Mouse (Mus musculus): ENCODE results near the gene Lrrc2. TPM values are rescaled to one million over a fixed set of nuclear protein-coding genes. Genes with fewer than 3 reads are reported as not detected.

The Lrrc2 gene
- polyA plus RNA-seq, 1 experiment from 2014 or later = 2.6 TPM

- no peaks in the 10 kb centered on the region; the same call in 1 of the 2 replicates for H3K4me1 ChIP-seq
- no peaks in the 10 kb centered on the region for H3K9me3 ChIP-seq
- peak overlapping the region; percentile 37; the same call in 1 of the 2 replicates for H3K9ac ChIP-seq
- 0 out of 2 replicates have a peak overlapping the region, but pooled peaks have one; percentile 34 for H3K4me2 ChIP-seq
- no peaks in the 10 kb centered on the region for H3K36me3 ChIP-seq
- ATAC-seq (ENCODE audit: extremely low read depth, insufficient number of reproducible peaks, low FRiP score, low TSS enrichment) = no peak
- H3K27ac ChIP-seq (replicated peaks) = no peak overlapping the region
- H3K27me3 ChIP-seq (replicated peaks) = 0 out of 2 replicates have a peak, but pooled peaks cover 2% of the 10 kb centered on the region
- H3K4me3 ChIP-seq = no peak overlapping the region
- 8% methylated on average over 7 of the region's 7 CpGs for WGBS
Measured at GRCm38 (mm10) chr9:110922759-110923158, 28.6 kb upstream of the Lrrc2 start.

- WGBS = 79% methylated on average over 6 of the region's 6 CpGs
- H3K4me2 ChIP-seq = no peak overlapping the region
- no peaks in the 10 kb centered on the region for H3K36me3 ChIP-seq
Measured at GRCm38 (mm10) chr9:110931573-110931972, 19.8 kb upstream of the Lrrc2 start.

GRCm38 (mm10) chr9:110933850-110934437 is 17.4 kb upstream of the Lrrc2 start:
- Histone ChIP-seq H3K9ac (no peak overlapping the region), H3K4me3 (no peak overlapping the region), H3K4me2 (no peak overlapping the region), H3K27me3 (replicated peaks) (no peaks in the 10 kb centered on the region), H3K36me3 (no peaks in the 10 kb centered on the region), H3K9me3 (no peaks in the 10 kb centered on the region), H3K4me1 (no peaks in the 10 kb centered on the region), H3K27ac (replicated peaks) (no peak overlapping the region)
- 70% methylated on average over 12 of the region's 12 CpGs for WGBS
- ATAC-seq (ENCODE audit: extremely low read depth, insufficient number of reproducible peaks, low FRiP score, low TSS enrichment) = no peak

More at GRCm38 (mm10) chr9:110931573-110931972, 19.8 kb upstream of the Lrrc2 start:
- H3K4me3 ChIP-seq = no peak overlapping the region
- no peak overlapping the region for H3K27ac ChIP-seq (replicated peaks)
- H3K9ac ChIP-seq = no peak overlapping the region
- H3K9me3 ChIP-seq = no peaks in the 10 kb centered on the region
- no peaks in the 10 kb centered on the region; the same call in 1 of the 2 replicates for H3K4me1 ChIP-seq
- no peak for ATAC-seq (ENCODE audit: extremely low read depth, insufficient number of reproducible peaks, low FRiP score, low TSS enrichment)
- no peaks in the 10 kb centered on the region for H3K27me3 ChIP-seq (replicated peaks)

- Histone ChIP-seq H3K4me1 (no peaks in the 10 kb centered on the region), H3K27ac (replicated peaks) (no peak overlapping the region), H3K4me2 (no peak overlapping the region), H3K27me3 (replicated peaks) (no peaks in the 10 kb centered on the region), H3K9ac (no peak overlapping the region), H3K9me3 (no peaks in the 10 kb centered on the region), H3K36me3 (no peaks in the 10 kb centered on the region), H3K4me3 (no peak overlapping the region)
- no peak for ATAC-seq (ENCODE audit: extremely low read depth, insufficient number of reproducible peaks, low FRiP score, low TSS enrichment)
- 83% methylated on average over 7 of the region's 7 CpGs for WGBS
Measured at GRCm38 (mm10) chr9:110935941-110936340, 15.4 kb upstream of the Lrrc2 start.

- no peak overlapping the region for H3K4me2 ChIP-seq
- no peak overlapping the region for H3K4me3 ChIP-seq
- H3K4me1 ChIP-seq = no peaks in the 10 kb centered on the region
- no peaks in the 10 kb centered on the region for H3K36me3 ChIP-seq
- no peaks in the 10 kb centered on the region for H3K27me3 ChIP-seq (replicated peaks)
- WGBS = 63% methylated on average over 12 of the region's 12 CpGs
- ATAC-seq (ENCODE audit: extremely low read depth, insufficient number of reproducible peaks, low FRiP score, low TSS enrichment) = no peak
- no peak overlapping the region for H3K27ac ChIP-seq (replicated peaks)
- no peaks in the 10 kb centered on the region for H3K9me3 ChIP-seq
- no peak overlapping the region for H3K9ac ChIP-seq
Measured at GRCm38 (mm10) chr9:110937506-110938490, 13.5 kb upstream of the Lrrc2 start.

- ATAC-seq (ENCODE audit: extremely low read depth, insufficient number of reproducible peaks, low FRiP score, low TSS enrichment) = no peak
Measured at GRCm38 (mm10) chr9:110944265-110944664, 7.1 kb upstream of the Lrrc2 start.

GRCm38 (mm10) chr9:110945343-110945742 is 6.0 kb upstream of the Lrrc2 start:
- H3K4me3 ChIP-seq = no peak overlapping the region
- H3K27me3 ChIP-seq (replicated peaks) = peaks cover 48% of the 10 kb centered on the region
- no peak overlapping the region for H3K9ac ChIP-seq
- ATAC-seq (ENCODE audit: extremely low read depth, insufficient number of reproducible peaks, low FRiP score, low TSS enrichment) = no peak
- H3K4me2 ChIP-seq = no peak overlapping the region
- H3K27ac ChIP-seq (replicated peaks) = no peak overlapping the region
- WGBS = 20% methylated on average over 18 of the region's 18 CpGs
- H3K9me3 ChIP-seq = no peaks in the 10 kb centered on the region
- H3K36me3 ChIP-seq = no peaks in the 10 kb centered on the region
- peaks cover 19% of the 10 kb centered on the region for H3K4me1 ChIP-seq

More at GRCm38 (mm10) chr9:110944265-110944664, 7.1 kb upstream of the Lrrc2 start:
- Histone ChIP-seq H3K4me1 (peaks cover 19% of the 10 kb centered on the region), H3K4me3 (no peak overlapping the region), H3K9ac (no peak overlapping the region), H3K4me2 (no peak overlapping the region), H3K9me3 (no peaks in the 10 kb centered on the region), H3K27ac (replicated peaks) (no peak overlapping the region), H3K36me3 (no peaks in the 10 kb centered on the region), H3K27me3 (replicated peaks) (peaks cover 48% of the 10 kb centered on the region)
- 31% methylated on average over 13 of the region's 13 CpGs for WGBS

- Histone ChIP-seq H3K27me3 (replicated peaks) (peaks cover 48% of the 10 kb centered on the region), H3K4me1 (peaks cover 19% of the 10 kb centered on the region), H3K36me3 (no peaks in the 10 kb centered on the region), H3K27ac (replicated peaks) (no peak within 1 kb of the TSS), H3K9me3 (no peaks in the 10 kb centered on the region), H3K4me3 (no peak within 1 kb of the TSS), H3K4me2 (peak within 1 kb of the TSS; percentile 42), H3K9ac (no peak within 1 kb of the TSS)
- 29% methylated on average over 11 of the region's 11 CpGs for WGBS
- no peak for ATAC-seq (ENCODE audit: extremely low read depth, insufficient number of reproducible peaks, low FRiP score, low TSS enrichment)
Measured at GRCm38 (mm10) chr9:110945926-110946325, 5.4 kb upstream of the Lrrc2 start, which contains the start of gene Tdgf1. Gene Tdgf1 (minus strand): TSS chr9:110946158.

GRCm38 (mm10) chr9:110946548-110947044 is 4.7 kb upstream of the Lrrc2 start:
- Histone ChIP-seq H3K4me1 (peaks cover 25% of the 10 kb centered on the region), H3K27me3 (replicated peaks) (peaks cover 48% of the 10 kb centered on the region), H3K4me3 (no peak overlapping the region), H3K4me2 (peak overlapping the region; percentile 42), H3K9me3 (no peaks in the 10 kb centered on the region), H3K27ac (replicated peaks) (no peak overlapping the region), H3K36me3 (no peaks in the 10 kb centered on the region), H3K9ac (no peak overlapping the region)
- no peak for ATAC-seq (ENCODE audit: extremely low read depth, insufficient number of reproducible peaks, low FRiP score, low TSS enrichment)
- 22% methylated on average over 20 of the region's 20 CpGs for WGBS

GRCm38 (mm10) chr9:110947261-110947661 is 4.1 kb upstream of the Lrrc2 start:
- H3K27me3 ChIP-seq (replicated peaks) = peaks cover 48% of the 10 kb centered on the region
- no peak overlapping the region for H3K4me3 ChIP-seq
- no peaks in the 10 kb centered on the region for H3K9me3 ChIP-seq
- no peak overlapping the region for H3K27ac ChIP-seq (replicated peaks)
- H3K9ac ChIP-seq = no peak overlapping the region
- ATAC-seq (ENCODE audit: extremely low read depth, insufficient number of reproducible peaks, low FRiP score, low TSS enrichment) = no peak
- H3K4me1 ChIP-seq = peaks cover 31% of the 10 kb centered on the region
- 25% methylated on average over 6 of the region's 6 CpGs for WGBS
- H3K36me3 ChIP-seq = no peaks in the 10 kb centered on the region
- H3K4me2 ChIP-seq = peak overlapping the region; percentile 42; the same call in 1 of the 2 replicates

- Histone ChIP-seq H3K4me3 (no peak overlapping the region), H3K27ac (replicated peaks) (no peak overlapping the region), H3K36me3 (no peaks in the 10 kb centered on the region), H3K9me3 (no peaks in the 10 kb centered on the region), H3K27me3 (replicated peaks) (peaks cover 51% of the 10 kb centered on the region), H3K4me1 (peaks cover 38% of the 10 kb centered on the region), H3K9ac (no peak overlapping the region), H3K4me2 (no peak overlapping the region)
- 68% methylated on average over 6 of the region's 6 CpGs for WGBS
- ATAC-seq (ENCODE audit: extremely low read depth, insufficient number of reproducible peaks, low FRiP score, low TSS enrichment) = no peak
Measured at GRCm38 (mm10) chr9:110947900-110948299, 3.4 kb upstream of the Lrrc2 start.

Measured in heart, embryonic 13.5 days (tissue).